Mouse (Mus musculus) heart, embryonic 10.5 days (tissue): ENCODE data around the gene Znrf4. TPM values are rescaled to one million over a fixed set of nuclear protein-coding genes. Genes with fewer than 3 reads are reported as not detected.

Experiments used
- DNase-seq: peaks from one replicate; pipeline ENCODE4 v3.0.0-alpha.2; 2017; ENCODE audit warnings: low spot score
- H3K27ac ChIP-seq: fragments of 300-500 bp; sonication (generic); 2 replicates; pipeline ENCODE4 v1.5.1; 2016; ENCODE audit warnings: mild to moderate bottlenecking
- H3K27me3 ChIP-seq: fragments of 300-500 bp; sonication (generic); 2 replicates; pipeline ENCODE4 v1.6.1; 2016; ENCODE audit warnings: mild to moderate bottlenecking; ENCODE audit not compliant: poor library complexity, insufficient read depth, severe bottlenecking
- H3K36me3 ChIP-seq: fragments of 300-500 bp; sonication (generic); 2 replicates; pipeline ENCODE4 v1.6.1; 2016; ENCODE audit warnings: mild to moderate bottlenecking, moderate library complexity
- H3K4me1 ChIP-seq: fragments of 300-500 bp; sonication (generic); 2 replicates; pipeline ENCODE4 v1.6.1; 2016; ENCODE audit warnings: mild to moderate bottlenecking
- H3K4me3 ChIP-seq: fragments of 300-500 bp; sonication (generic); 2 replicates; pipeline ENCODE4 v1.5.1; 2016; ENCODE audit warnings: mild to moderate bottlenecking, moderate library complexity
- H3K9me3 ChIP-seq: fragments of 300-500 bp; sonication (generic); 2 replicates; pipeline ENCODE4 v1.6.1; 2016; ENCODE audit warnings: mild to moderate bottlenecking, moderate library complexity
- WGBS: fragments of 180-500 bp; shearing (Covaris S2); methylation state at CpG from one replicate; pipeline ENCODE4 v1.1.7; 2016; 5-methylcytosine and 5-hydroxymethylcytosine counted together
- polyA plus RNA-seq: library from polyadenylated mRNA; unstranded; fragments of >200 nt; fragmentation: Nextera tagmentation; extraction: Ambion mirVana; gene quantifications from 2 replicates; pipeline ENCODE4 v1.2.1, GENCODE M21; 2016

Gene Znrf4
- polyA plus RNA-seq, 1 experiment from 2014 or later: not detected

- Histone ChIP-seq H3K36me3 (no peaks in the 10 kb centered on the region), H3K4me3 (no peak overlapping the region), H3K27me3 (no peaks in the 10 kb centered on the region), H3K9me3 (peaks cover 40% of the 10 kb centered on the region), H3K4me1 (no peaks in the 10 kb centered on the region), H3K27ac (no peak overlapping the region)
- DNase-seq: no peak
- WGBS: 76% methylated on average over 5 of the region's 5 CpGs
Observed at GRCm38 (mm10) chr17:56499229-56499628, 13.0 kb downstream of the Znrf4 start.

GRCm38 (mm10) chr17:56494480-56494879 lies 17.8 kb downstream of the Znrf4 start:
- no peak for DNase-seq
- no peaks in the 10 kb centered on the region for H3K36me3 ChIP-seq
- H3K27ac ChIP-seq: no peak overlapping the region
- no peaks in the 10 kb centered on the region for H3K4me1 ChIP-seq
- no peak overlapping the region for H3K4me3 ChIP-seq
- peaks cover 81% of the 10 kb centered on the region for H3K9me3 ChIP-seq
- H3K27me3 ChIP-seq: no peaks in the 10 kb centered on the region
- 48% methylated on average over 2 of the region's 2 CpGs for WGBS

DNA sequence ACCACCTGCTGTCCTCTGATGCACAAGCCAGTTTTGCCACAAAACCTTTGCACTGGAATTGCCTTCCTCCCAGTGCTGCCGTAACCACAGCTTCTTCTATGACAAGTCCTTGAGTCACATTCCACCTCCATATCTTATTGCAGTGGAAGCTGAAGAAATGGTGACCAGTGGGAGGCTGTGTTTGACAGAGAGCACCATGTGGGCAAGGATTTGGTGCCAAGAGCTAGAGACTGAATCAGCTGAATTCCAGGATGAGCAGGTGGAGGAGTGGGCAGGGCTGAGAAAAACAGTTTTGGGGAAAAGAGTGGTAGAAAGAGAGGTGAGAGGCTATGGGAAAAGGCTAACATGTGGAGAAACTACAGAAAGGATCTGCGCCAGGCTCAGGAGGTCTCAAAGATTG lies 18.4 kb downstream of the Znrf4 start:
- Histone ChIP-seq H3K27me3 (no peaks in the 10 kb centered on the region; the same call in 1 of the 2 replicates), H3K27ac (no peak overlapping the region), H3K4me3 (no peak overlapping the region), H3K36me3 (no peaks in the 10 kb centered on the region), H3K4me1 (no peaks in the 10 kb centered on the region), H3K9me3 (peaks cover 80% of the 10 kb centered on the region)
- 74% methylated on average over 2 of the region's 2 CpGs for WGBS
- DNase-seq: no peak

DNA sequence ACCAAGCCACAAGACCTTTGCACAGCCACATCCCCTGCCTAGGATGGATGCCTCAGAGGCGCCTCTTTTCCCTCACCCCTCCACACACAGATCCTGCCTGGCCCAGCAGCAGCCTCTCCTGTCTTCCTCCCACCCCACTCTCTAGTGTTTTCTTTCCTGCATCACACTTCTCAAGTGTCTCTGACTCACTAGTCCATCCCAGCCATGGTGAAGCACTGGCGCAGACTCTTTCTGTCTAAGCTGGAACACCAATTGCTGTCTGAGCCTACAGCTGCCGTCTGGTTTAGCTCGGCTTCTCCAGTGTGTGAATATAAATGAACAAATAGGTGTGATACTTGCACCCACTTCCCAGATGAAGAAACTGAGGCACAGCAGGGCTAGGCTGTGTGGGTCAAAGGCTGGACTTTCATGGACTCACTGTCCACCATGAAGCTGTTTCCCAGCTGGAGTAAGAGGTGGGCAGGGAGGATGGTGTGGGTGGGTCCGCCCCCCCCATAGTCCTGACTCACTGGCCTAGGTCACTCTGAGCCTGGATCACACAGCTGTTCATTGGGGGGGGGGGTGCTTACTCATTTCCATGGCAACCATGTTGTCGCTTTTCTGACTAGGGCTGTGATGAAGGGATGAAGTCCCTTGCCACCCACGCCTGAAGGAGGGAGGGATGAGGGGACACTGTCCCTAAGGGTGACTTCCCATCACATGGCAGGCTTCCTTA lies 21.6 kb downstream of the Znrf4 start:
- Histone ChIP-seq H3K4me1 (0 out of 2 replicates have a peak, but pooled peaks cover 6% of the 10 kb centered on the region), H3K4me3 (no peak overlapping the region), H3K27ac (no peak overlapping the region), H3K9me3 (peaks cover 53% of the 10 kb centered on the region), H3K27me3 (no peaks in the 10 kb centered on the region; the same call in 1 of the 2 replicates), H3K36me3 (no peaks in the 10 kb centered on the region)
- WGBS: 78% methylated on average over 7 of the region's 7 CpGs
- no peak for DNase-seq

GRCm38 (mm10) chr17:56488028-56488427 lies 24.2 kb downstream of the Znrf4 start:
- 13% methylated on average over 12 of the region's 12 CpGs for WGBS
- H3K4me3 ChIP-seq: no peak overlapping the region
- DNase-seq: no peak
- 0 out of 2 replicates have a peak overlapping the region, but pooled peaks have one; percentile 25 for H3K27ac ChIP-seq
- 0 out of 2 replicates have a peak, but pooled peaks cover 6% of the 10 kb centered on the region for H3K4me1 ChIP-seq
- H3K9me3 ChIP-seq: peaks cover 29% of the 10 kb centered on the region
- peaks cover 4% of the 10 kb centered on the region for H3K27me3 ChIP-seq
- no peaks in the 10 kb centered on the region for H3K36me3 ChIP-seq

DNA sequence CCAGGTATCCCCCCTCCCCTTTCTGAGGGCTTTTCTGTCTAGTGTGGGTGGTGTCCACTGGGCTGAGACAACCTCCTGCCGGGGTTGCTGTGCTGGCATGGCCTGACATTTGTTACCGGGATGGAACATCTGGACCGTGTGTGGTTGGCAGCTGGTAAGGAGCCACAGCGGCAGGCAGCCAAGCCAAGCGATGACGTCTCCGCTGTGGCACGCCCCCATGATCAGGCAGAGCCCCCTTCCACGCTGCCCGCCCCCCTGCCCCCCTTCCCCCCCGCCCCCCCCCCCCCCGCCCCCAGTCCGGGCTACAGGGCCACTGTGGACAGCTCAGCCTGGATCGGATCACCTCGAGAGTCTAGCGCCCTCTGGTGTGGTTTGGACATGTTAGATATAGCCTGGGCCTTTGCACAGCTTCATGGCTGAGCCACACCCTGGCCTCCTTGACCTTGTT lies 24.8 kb downstream of the Znrf4 start:
- Histone ChIP-seq H3K4me3 (0 out of 2 replicates have a peak overlapping the region, but pooled peaks have one; percentile 27), H3K4me1 (0 out of 2 replicates have a peak, but pooled peaks cover 6% of the 10 kb centered on the region), H3K36me3 (no peaks in the 10 kb centered on the region), H3K27me3 (peaks cover 8% of the 10 kb centered on the region), H3K27ac (0 out of 2 replicates have a peak overlapping the region, but pooled peaks have one; percentile 25), H3K9me3 (peaks cover 24% of the 10 kb centered on the region)
- DNase-seq: no peak
- WGBS: 18% methylated on average over 11 of the region's 16 CpGs

GRCm38 (mm10) chr17:56485926-56486325 lies 26.3 kb downstream of the Znrf4 start:
- WGBS: 93% methylated on average over 9 of the region's 9 CpGs
- Histone ChIP-seq H3K4me3 (no peak overlapping the region), H3K4me1 (0 out of 2 replicates have a peak, but pooled peaks cover 10% of the 10 kb centered on the region), H3K9me3 (peaks cover 9% of the 10 kb centered on the region), H3K27me3 (peaks cover 16% of the 10 kb centered on the region), H3K27ac (no peak overlapping the region), H3K36me3 (no peaks in the 10 kb centered on the region)
- DNase-seq: no peak

- Histone ChIP-seq H3K27me3 (peaks cover 16% of the 10 kb centered on the region), H3K4me1 (0 out of 2 replicates have a peak, but pooled peaks cover 10% of the 10 kb centered on the region), H3K27ac (no peak overlapping the region), H3K4me3 (no peak overlapping the region), H3K9me3 (peaks cover 1% of the 10 kb centered on the region; the same call in 1 of the 2 replicates), H3K36me3 (no peaks in the 10 kb centered on the region)
- 78% methylated on average over 9 of the region's 9 CpGs for WGBS
- no peak for DNase-seq
Observed at GRCm38 (mm10) chr17:56485118-56485517, 27.1 kb downstream of the Znrf4 start.

DNA sequence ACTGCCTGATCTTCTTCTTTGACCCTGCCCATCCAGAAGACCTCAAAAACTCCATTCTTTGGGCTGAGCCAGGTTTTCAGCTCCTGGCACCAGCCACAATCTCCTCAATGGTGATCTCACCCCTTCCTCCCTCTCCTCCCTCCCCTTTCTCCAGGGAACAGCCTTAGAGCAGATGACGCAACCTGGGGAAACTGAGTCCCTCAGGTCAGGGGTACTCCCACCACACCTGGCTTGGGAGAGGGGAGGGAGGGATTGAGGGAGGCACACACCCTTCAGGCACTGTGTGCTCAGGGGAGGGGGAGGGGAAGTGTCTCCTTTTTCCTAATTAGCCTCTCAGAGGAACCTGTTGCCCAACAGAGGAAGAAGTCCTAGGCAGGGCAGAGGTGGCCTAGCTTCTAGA lies 29.6 kb downstream of the Znrf4 start:
- Histone ChIP-seq H3K9me3 (no peaks in the 10 kb centered on the region), H3K4me1 (peaks cover 15% of the 10 kb centered on the region), H3K27ac (no peak overlapping the region), H3K4me3 (no peak overlapping the region), H3K36me3 (no peaks in the 10 kb centered on the region), H3K27me3 (peaks cover 28% of the 10 kb centered on the region)
- 50% methylated on average over 1 of the region's 1 CpGs for WGBS
- DNase-seq: no peak

GRCm38 (mm10) chr17:56479358-56479757 lies 32.9 kb downstream of the Znrf4 start:
- peaks cover 30% of the 10 kb centered on the region for H3K4me1 ChIP-seq
- H3K27ac ChIP-seq: no peak overlapping the region
- H3K4me3 ChIP-seq: no peak overlapping the region
- peaks cover 51% of the 10 kb centered on the region for H3K27me3 ChIP-seq
- no peaks in the 10 kb centered on the region for H3K36me3 ChIP-seq
- WGBS: 13% methylated on average over 6 of the region's 6 CpGs
- no peak for DNase-seq
- H3K9me3 ChIP-seq: no peaks in the 10 kb centered on the region; the same call in 1 of the 2 replicates

GRCm38 (mm10) chr17:56478191-56478611 lies 34.0 kb downstream of the Znrf4 start:
- peaks cover 41% of the 10 kb centered on the region for H3K4me1 ChIP-seq
- no peak for DNase-seq
- no peak overlapping the region for H3K4me3 ChIP-seq
- peaks cover 59% of the 10 kb centered on the region for H3K27me3 ChIP-seq
- H3K9me3 ChIP-seq: no peaks in the 10 kb centered on the region; the same call in 1 of the 2 replicates
- WGBS: 52% methylated on average over 11 of the region's 11 CpGs
- no peaks in the 10 kb centered on the region for H3K36me3 ChIP-seq
- no peak overlapping the region for H3K27ac ChIP-seq

DNA sequence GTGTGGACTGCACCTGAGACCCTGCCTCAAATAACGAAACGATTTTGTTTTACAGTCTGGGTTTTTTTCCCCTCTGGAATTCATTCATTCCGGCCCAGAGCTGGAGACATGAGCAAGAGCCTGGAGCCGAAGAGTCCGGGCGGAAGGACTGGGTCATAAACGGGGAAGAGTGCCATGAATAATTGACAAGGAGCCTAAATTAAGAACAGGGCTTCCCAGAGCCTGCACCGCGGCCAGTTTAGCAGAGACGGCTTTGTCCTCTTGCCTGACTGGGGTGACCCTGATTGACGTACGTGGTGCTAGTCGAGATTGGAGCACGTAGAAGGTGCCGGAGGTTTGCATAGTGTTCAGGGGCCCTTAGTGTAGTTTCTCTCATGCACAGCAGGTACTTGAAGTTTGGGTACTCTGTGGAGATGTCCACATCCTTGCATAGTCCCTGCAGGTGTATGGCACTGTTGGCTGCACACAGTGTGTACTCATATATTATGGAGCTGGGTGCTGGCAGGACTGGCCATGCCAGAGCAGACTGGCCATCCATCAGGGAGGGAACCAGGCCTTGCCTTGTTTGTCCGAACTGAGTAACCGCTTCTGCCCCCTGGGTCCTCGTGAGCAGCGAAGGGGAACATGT lies 34.9 kb downstream of the Znrf4 start:
- Histone ChIP-seq H3K27me3 (peaks cover 64% of the 10 kb centered on the region), H3K4me3 (no peak overlapping the region)
- WGBS: 84% methylated on average over 19 of the region's 19 CpGs

DNA sequence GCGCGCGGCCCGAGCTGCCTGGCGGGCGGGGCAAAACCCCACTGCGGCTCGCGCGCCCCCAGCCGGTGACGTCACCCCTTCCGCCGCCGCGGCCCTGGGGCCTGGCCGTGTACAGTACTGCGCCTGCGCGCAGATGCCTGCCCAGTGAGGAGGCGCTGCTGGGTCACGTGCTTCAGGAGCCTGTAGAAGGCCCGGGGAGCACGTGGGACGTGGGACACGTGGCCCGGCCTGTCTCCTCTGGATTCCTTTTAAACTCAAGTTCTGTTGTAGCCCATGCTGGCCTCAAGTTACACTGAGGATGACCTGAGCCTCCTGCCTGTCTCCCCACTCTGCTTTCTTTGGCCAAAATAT lies 35.9 kb downstream of the Znrf4 start, which contains the start of gene Ptprs:
Gene Ptprs, minus strand, starts transcription at position 82 of the 351 bp plus-strand sequence.
- H3K9me3 ChIP-seq: no peaks in the 10 kb centered on the region; the same call in 1 of the 2 replicates
- peak within 1 kb of the TSS; percentile 70 for H3K4me3 ChIP-seq
- H3K36me3 ChIP-seq: no peaks in the 10 kb centered on the region
- H3K27me3 ChIP-seq: peaks cover 67% of the 10 kb centered on the region
- peak within 1 kb of the TSS; percentile 91 for H3K27ac ChIP-seq
- DNase-seq: peak; percentile 95
- H3K4me1 ChIP-seq: peaks cover 53% of the 10 kb centered on the region
- 1% methylated on average over 27 of the region's 27 CpGs for WGBS

More for the DNA sequence above, 34.9 kb downstream of the Znrf4 start:
- H3K9me3 ChIP-seq: no peaks in the 10 kb centered on the region; the same call in 1 of the 2 replicates
- no peak overlapping the region for H3K27ac ChIP-seq
- peaks cover 50% of the 10 kb centered on the region for H3K4me1 ChIP-seq
- DNase-seq: no peak
- H3K36me3 ChIP-seq: no peaks in the 10 kb centered on the region
